Mouse (Mus musculus): ENCODE measurements around the gene Crhr2. TPM values are rescaled to one million over a fixed set of nuclear protein-coding genes. Genes with fewer than 3 reads are reported as not detected.
A peak's percentile ranks its signal among the peaks of the same experiment; 100 is the strongest.

The Crhr2 gene
- polyA plus RNA-seq, 1 experiment from 2014 or later, result 1.0 TPM

GRCm38 (mm10) chr6:55133425-55133824, 609 bp upstream of the Crhr2 start:
- 83% methylated on average over 1 of the region's 1 CpGs for WGBS
- H3K27ac ChIP-seq (ENCODE audit: low read depth, low read length), result no peak overlapping the region

DNA sequence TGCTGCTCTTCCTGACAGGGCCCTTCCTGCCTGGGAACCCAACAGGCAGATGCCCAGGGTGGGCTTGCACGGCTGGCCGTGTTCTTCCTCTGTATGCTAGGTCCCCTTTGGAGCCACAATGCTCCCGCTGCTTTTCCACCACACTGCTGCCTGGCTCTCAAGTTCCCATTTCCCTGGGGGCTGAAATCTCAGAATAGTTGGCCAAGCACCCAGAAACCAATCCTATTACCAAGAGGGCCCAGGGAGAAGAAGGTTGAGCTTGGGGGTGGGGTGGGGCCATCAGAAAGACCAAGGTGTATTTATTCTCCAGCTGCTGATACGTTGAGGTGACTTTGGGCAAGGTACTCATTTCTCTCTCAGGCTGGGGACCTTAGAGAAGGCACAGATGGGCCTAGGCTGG, 1.5 kb downstream of the Crhr2 start:
- Histone ChIP-seq H3K27me3 (replicated peaks; ENCODE audit: control insufficient read depth, insufficient read depth, low read length) (peaks cover 2% of the 10 kb centered on the region; the same call in 1 of the 2 replicates), H3K9ac (ENCODE audit: low read depth, low read length) (no peak overlapping the region), H3K9me3 (ENCODE audit: control insufficient read depth, low read length) (no peaks in the 10 kb centered on the region), H3K4me3 (ENCODE audit: low read depth, low read length) (no peak overlapping the region), H3K4me1 (replicated peaks; ENCODE audit: control insufficient read depth, insufficient read depth, low read length) (no peaks in the 10 kb centered on the region), H3K27ac (ENCODE audit: low read depth, low read length) (no peak overlapping the region), H3K36me3 (ENCODE audit: control insufficient read depth, insufficient read depth, low read length) (no peaks in the 10 kb centered on the region), H3K4me2 (no peak overlapping the region)
- DNase-seq (ENCODE audit: low spot score) (no peak), ATAC-seq (replicated peaks; ENCODE audit: low FRiP score) (no peak)
- WGBS, result 71% methylated on average over 4 of the region's 4 CpGs

More at GRCm38 (mm10) chr6:55133425-55133824, 609 bp upstream of the Crhr2 start:
- no peak overlapping the region for H3K9ac ChIP-seq (ENCODE audit: low read depth, low read length)
- H3K4me2 ChIP-seq, result no peak overlapping the region
- H3K36me3 ChIP-seq (ENCODE audit: control insufficient read depth, insufficient read depth, low read length), result no peaks in the 10 kb centered on the region
- no peaks in the 10 kb centered on the region for H3K4me1 ChIP-seq (replicated peaks; ENCODE audit: control insufficient read depth, insufficient read depth, low read length)
- peaks cover 2% of the 10 kb centered on the region; the same call in 1 of the 2 replicates for H3K27me3 ChIP-seq (replicated peaks; ENCODE audit: control insufficient read depth, insufficient read depth, low read length)
- DNase-seq (ENCODE audit: low spot score) (no peak), ATAC-seq (replicated peaks; ENCODE audit: low FRiP score) (no peak)
- no peaks in the 10 kb centered on the region for H3K9me3 ChIP-seq (ENCODE audit: control insufficient read depth, low read length)
- H3K4me3 ChIP-seq (ENCODE audit: low read depth, low read length), result no peak overlapping the region

- 70% methylated on average over 6 of the region's 6 CpGs for WGBS
- Histone ChIP-seq H3K27me3 (replicated peaks; ENCODE audit: control insufficient read depth, insufficient read depth, low read length) (0 out of 2 replicates have a peak, but pooled peaks cover 2% of the 10 kb centered on the region), H3K4me2 (no peak overlapping the region), H3K4me3 (ENCODE audit: low read depth, low read length) (no peak overlapping the region), H3K27ac (ENCODE audit: low read depth, low read length) (no peak overlapping the region), H3K9ac (ENCODE audit: low read depth, low read length) (no peak overlapping the region), H3K4me1 (replicated peaks; ENCODE audit: control insufficient read depth, insufficient read depth, low read length) (no peaks in the 10 kb centered on the region), H3K36me3 (ENCODE audit: control insufficient read depth, insufficient read depth, low read length) (no peaks in the 10 kb centered on the region), H3K9me3 (ENCODE audit: control insufficient read depth, low read length) (no peaks in the 10 kb centered on the region)
- DNase-seq (ENCODE audit: low spot score), result no peak
- no peak for ATAC-seq (replicated peaks; ENCODE audit: low FRiP score)
These were observed 2.2 kb downstream of the Crhr2 start for GRCm38 (mm10) chr6:55130631-55131030.

GRCm38 (mm10) chr6:55128391-55128790, 4.4 kb downstream of the Crhr2 start:
- 0 out of 2 replicates have a peak, but pooled peaks cover 2% of the 10 kb centered on the region for H3K27me3 ChIP-seq (replicated peaks; ENCODE audit: control insufficient read depth, insufficient read depth, low read length)
- no peak overlapping the region for H3K9ac ChIP-seq (ENCODE audit: low read depth, low read length)
- H3K27ac ChIP-seq (ENCODE audit: low read depth, low read length), result no peak overlapping the region
- no peaks in the 10 kb centered on the region for H3K9me3 ChIP-seq (ENCODE audit: control insufficient read depth, low read length)
- ATAC-seq (replicated peaks; ENCODE audit: low FRiP score), result no peak
- no peaks in the 10 kb centered on the region for H3K4me1 ChIP-seq (replicated peaks; ENCODE audit: control insufficient read depth, insufficient read depth, low read length)
- H3K4me3 ChIP-seq (ENCODE audit: low read depth, low read length), result no peak overlapping the region
- no peak for DNase-seq (ENCODE audit: low spot score)
- no peaks in the 10 kb centered on the region for H3K36me3 ChIP-seq (ENCODE audit: control insufficient read depth, insufficient read depth, low read length)
- H3K4me2 ChIP-seq, result no peak overlapping the region

DNA sequence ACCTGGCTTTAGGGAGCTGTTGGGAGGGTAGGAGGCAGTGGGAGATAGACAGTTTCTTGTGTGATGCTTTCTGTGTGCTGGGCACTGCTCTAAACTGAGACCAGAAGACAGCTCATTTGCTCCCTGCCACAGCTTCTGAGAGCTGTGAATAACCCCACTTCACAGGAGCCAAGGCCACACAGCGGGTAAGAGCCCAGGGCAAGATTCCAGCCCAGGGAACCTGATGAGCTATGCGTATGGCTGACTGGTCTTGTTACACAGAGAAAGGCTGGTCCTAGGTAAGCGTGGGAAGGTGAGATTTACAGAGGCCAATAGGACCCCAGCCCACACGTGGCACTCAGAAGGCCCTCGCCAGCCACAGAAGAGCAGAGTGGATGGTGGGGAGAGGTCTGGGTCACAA, 6.2 kb downstream of the Crhr2 start:
- 68% methylated on average over 5 of the region's 5 CpGs for WGBS
- no peak for ATAC-seq (replicated peaks; ENCODE audit: low FRiP score)

DNA sequence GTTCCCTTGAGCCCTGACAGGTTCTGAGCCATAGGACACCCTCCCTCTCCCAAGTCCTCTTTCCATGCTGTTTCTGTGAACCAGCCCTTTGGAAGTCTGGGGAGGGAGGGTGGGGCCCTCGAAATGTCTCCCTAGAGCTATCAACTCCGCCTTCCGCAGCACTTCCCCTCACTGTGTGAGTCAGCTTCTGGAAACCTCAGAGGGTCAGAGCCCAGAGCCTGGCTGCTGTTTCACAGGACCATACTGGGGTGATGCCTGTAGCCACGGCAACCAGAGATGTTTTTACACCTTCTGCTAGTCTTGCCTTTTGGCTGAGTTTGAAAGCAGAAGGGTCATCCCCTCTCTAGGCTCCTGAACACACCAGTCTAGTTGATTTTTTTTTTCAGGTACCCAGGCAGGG, 9.8 kb downstream of the Crhr2 start:
- DNase-seq (ENCODE audit: low spot score) (no peak), ATAC-seq (replicated peaks; ENCODE audit: low FRiP score) (no peak)
- Histone ChIP-seq H3K9me3 (ENCODE audit: control insufficient read depth, low read length) (no peaks in the 10 kb centered on the region), H3K36me3 (ENCODE audit: control insufficient read depth, insufficient read depth, low read length) (no peaks in the 10 kb centered on the region), H3K27ac (ENCODE audit: low read depth, low read length) (no peak overlapping the region), H3K9ac (ENCODE audit: low read depth, low read length) (no peak overlapping the region), H3K4me2 (no peak overlapping the region), H3K27me3 (replicated peaks; ENCODE audit: control insufficient read depth, insufficient read depth, low read length) (peaks cover 22% of the 10 kb centered on the region), H3K4me3 (ENCODE audit: low read depth, low read length) (no peak overlapping the region), H3K4me1 (replicated peaks; ENCODE audit: control insufficient read depth, insufficient read depth, low read length) (no peaks in the 10 kb centered on the region)
- 20% methylated on average over 4 of the region's 4 CpGs for WGBS

More for the DNA sequence above, 6.2 kb downstream of the Crhr2 start:
- no peak overlapping the region for H3K9ac ChIP-seq (ENCODE audit: low read depth, low read length)
- no peaks in the 10 kb centered on the region for H3K36me3 ChIP-seq (ENCODE audit: control insufficient read depth, insufficient read depth, low read length)
- H3K27ac ChIP-seq (ENCODE audit: low read depth, low read length), result no peak overlapping the region
- H3K4me2 ChIP-seq, result no peak overlapping the region
- H3K4me1 ChIP-seq (replicated peaks; ENCODE audit: control insufficient read depth, insufficient read depth, low read length), result no peaks in the 10 kb centered on the region
- no peak for DNase-seq (ENCODE audit: low spot score)
- peaks cover 2% of the 10 kb centered on the region; the same call in 1 of the 2 replicates for H3K27me3 ChIP-seq (replicated peaks; ENCODE audit: control insufficient read depth, insufficient read depth, low read length)
- no peak overlapping the region for H3K4me3 ChIP-seq (ENCODE audit: low read depth, low read length)
- H3K9me3 ChIP-seq (ENCODE audit: control insufficient read depth, low read length), result no peaks in the 10 kb centered on the region

DNA sequence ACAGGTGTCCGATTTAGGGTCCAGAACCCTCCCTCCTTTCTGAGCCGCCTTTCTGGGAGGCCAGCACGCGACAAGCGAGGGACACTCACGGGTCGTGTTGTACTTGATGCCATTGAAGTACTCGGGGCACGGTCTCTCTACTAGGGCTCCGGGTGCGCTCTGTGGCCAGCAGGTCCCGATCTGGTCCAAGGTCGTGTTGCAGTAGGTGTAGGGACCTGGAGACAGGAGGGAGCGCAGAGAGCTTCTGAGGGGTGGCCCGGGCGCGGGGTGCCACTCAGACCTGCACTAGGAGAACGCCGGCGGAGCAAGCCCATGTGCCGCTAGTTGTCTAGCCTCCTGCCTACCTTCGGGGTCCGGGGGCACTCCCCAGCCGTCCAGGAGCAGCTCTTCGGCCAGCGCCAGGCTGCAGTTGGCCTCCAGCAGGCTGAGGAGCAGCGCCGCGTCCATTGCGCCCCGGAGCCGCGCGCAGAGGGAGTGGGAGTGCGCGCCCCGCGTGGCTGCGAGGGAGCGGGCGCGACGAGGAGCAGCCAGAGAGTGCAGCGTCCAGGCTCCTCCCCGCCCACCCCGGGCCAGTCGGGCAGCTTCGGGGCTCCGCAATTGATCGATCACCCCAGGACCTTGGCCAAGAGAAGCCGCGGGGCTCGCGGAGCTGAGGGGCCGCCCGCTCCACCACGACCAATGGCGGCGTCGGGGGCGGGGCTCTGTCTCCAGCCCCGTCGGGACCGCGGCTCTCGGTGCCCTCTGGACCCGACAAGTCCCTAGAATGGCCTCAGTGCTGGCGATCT, 15.3 kb downstream of the Crhr2 start:
- WGBS, result 1% methylated on average over 57 of the region's 68 CpGs
- peak; percentile 72 for ATAC-seq (replicated peaks; ENCODE audit: low FRiP score)
- no peak overlapping the region for H3K27ac ChIP-seq (ENCODE audit: low read depth, low read length)

GRCm38 (mm10) chr6:55108358-55108757, 24.5 kb downstream of the Crhr2 start:
- WGBS, result 11% methylated on average over 7 of the region's 7 CpGs
- no peak overlapping the region for H3K9ac ChIP-seq (ENCODE audit: low read depth, low read length)
- ATAC-seq (replicated peaks; ENCODE audit: low FRiP score) (no peak), DNase-seq (ENCODE audit: low spot score) (peak; percentile 48)
- no peaks in the 10 kb centered on the region for H3K4me1 ChIP-seq (replicated peaks; ENCODE audit: control insufficient read depth, insufficient read depth, low read length)
- no peak overlapping the region for H3K4me2 ChIP-seq
- no peak overlapping the region for H3K4me3 ChIP-seq (ENCODE audit: low read depth, low read length)
- H3K9me3 ChIP-seq (ENCODE audit: control insufficient read depth, low read length), result no peaks in the 10 kb centered on the region
- no peak overlapping the region for H3K27ac ChIP-seq (ENCODE audit: low read depth, low read length)
- H3K36me3 ChIP-seq (ENCODE audit: control insufficient read depth, insufficient read depth, low read length), result no peaks in the 10 kb centered on the region
- peaks cover 2% of the 10 kb centered on the region for H3K27me3 ChIP-seq (replicated peaks; ENCODE audit: control insufficient read depth, insufficient read depth, low read length)

More for the DNA sequence above, 15.3 kb downstream of the Crhr2 start:
- H3K9me3 ChIP-seq (ENCODE audit: control insufficient read depth, low read length), result no peaks in the 10 kb centered on the region
- peak overlapping the region; percentile 73 for H3K4me2 ChIP-seq
- peaks cover 57% of the 10 kb centered on the region for H3K27me3 ChIP-seq (replicated peaks; ENCODE audit: control insufficient read depth, insufficient read depth, low read length)
- peak; percentile 59 for DNase-seq (ENCODE audit: low spot score)
- peak overlapping the region; percentile 28; the same call in 1 of the 2 replicates for H3K9ac ChIP-seq (ENCODE audit: low read depth, low read length)
- peak overlapping the region; percentile 52 for H3K4me3 ChIP-seq (ENCODE audit: low read depth, low read length)
- H3K4me1 ChIP-seq (replicated peaks; ENCODE audit: control insufficient read depth, insufficient read depth, low read length), result peaks cover 5% of the 10 kb centered on the region
- no peaks in the 10 kb centered on the region for H3K36me3 ChIP-seq (ENCODE audit: control insufficient read depth, insufficient read depth, low read length)

- ATAC-seq (replicated peaks; ENCODE audit: low FRiP score), result no peak
- Histone ChIP-seq H3K4me1 (replicated peaks; ENCODE audit: control insufficient read depth, insufficient read depth, low read length) (no peaks in the 10 kb centered on the region), H3K27ac (ENCODE audit: low read depth, low read length) (no peak overlapping the region), H3K4me3 (ENCODE audit: low read depth, low read length) (no peak overlapping the region), H3K9ac (ENCODE audit: low read depth, low read length) (no peak overlapping the region), H3K27me3 (replicated peaks; ENCODE audit: control insufficient read depth, insufficient read depth, low read length) (no peaks in the 10 kb centered on the region), H3K9me3 (ENCODE audit: control insufficient read depth, low read length) (no peaks in the 10 kb centered on the region), H3K36me3 (ENCODE audit: control insufficient read depth, insufficient read depth, low read length) (no peaks in the 10 kb centered on the region), H3K4me2 (no peak overlapping the region)
- DNase-seq (ENCODE audit: low spot score), result no peak
- WGBS, result 76% methylated on average over 5 of the region's 5 CpGs
These were observed 34.2 kb downstream of the Crhr2 start for GRCm38 (mm10) chr6:55098603-55099002.
